Mouse (Mus musculus) c-Kit-positive CD71-positive TER-119-positive erythroid progenitor cells, embryonic 14.5 days (primary cell): ENCODE data around the gene Gm14139.
"Not testable (repeated sequence)": the region's sequence is repeated elsewhere in the genome, so short reads cannot be mapped to it uniquely, and the experiment has no call there.

Experiments used
- DNase-seq: peaks from one replicate; pipeline ENCODE4 v3.0.0-alpha.2; 2013; ENCODE audit warnings: low spot score

Gene Gm14139

DNA sequence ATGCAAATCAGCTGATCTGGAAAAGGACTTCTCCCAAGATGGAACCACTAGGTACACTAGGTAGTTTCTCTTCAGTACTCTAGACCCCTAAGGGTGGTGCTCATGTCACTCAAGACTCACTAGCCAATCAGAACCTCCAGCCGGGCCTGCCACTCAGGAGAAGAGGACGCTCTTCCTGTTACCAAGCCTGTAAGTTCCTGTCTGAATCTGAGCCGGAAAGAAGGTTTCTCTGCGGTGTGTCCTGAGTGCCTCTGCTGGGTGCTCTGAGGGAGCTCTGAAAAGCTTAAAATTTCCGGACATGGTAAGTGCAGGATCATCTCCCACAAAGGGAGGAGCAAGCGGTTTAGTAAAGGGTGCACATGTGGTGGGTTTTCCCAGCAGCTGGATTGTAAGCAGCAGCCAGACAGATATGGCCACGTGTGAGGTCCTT is at the start of gene Gm14139:
Gm14139 (plus strand) TSS at position 186 of the 430 bp plus-strand sequence.
- not testable (repeated sequence) for DNase-seq

DNA sequence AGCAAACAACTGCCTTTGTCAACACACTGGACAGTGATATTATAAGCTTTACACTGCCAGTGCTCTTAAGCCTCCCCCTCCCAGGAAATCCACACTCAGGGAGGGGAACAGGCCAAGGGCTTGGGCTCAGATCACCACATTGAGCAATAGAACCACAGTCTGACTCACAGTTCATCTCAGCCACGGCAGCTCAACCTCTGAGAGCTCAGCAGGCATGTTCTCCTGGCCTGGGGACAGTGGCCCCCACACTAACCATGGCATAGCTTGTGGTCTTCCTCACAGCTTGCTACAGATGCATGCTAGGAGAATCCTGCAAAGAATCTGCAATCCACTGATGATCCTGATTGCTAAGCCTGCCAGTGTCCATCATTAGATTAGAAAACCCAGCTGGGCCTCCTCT is 49.6 kb upstream of the Gm14139 start:
- DNase-seq: not testable (repeated sequence)

DNA sequence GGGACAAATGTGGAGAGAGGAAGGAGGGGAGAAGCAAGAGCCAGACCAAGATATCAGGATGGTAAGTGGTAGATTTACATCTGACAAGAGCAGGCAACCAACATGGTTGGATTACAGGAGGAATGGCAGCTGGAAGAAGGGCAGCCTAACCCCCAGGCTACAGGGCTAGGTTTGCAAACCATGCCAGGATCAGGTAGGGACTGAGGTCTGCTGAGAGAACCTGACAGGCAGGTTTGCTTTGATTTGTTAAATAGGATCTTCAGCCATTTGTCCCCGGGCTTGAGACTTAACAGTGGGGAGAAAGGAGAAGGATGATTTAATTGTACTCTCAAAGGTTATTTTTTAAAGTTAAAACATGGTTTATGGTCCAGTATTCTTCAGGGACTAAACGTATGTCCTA is 48.8 kb upstream of the Gm14139 start:
- DNase-seq: no peak

DNA sequence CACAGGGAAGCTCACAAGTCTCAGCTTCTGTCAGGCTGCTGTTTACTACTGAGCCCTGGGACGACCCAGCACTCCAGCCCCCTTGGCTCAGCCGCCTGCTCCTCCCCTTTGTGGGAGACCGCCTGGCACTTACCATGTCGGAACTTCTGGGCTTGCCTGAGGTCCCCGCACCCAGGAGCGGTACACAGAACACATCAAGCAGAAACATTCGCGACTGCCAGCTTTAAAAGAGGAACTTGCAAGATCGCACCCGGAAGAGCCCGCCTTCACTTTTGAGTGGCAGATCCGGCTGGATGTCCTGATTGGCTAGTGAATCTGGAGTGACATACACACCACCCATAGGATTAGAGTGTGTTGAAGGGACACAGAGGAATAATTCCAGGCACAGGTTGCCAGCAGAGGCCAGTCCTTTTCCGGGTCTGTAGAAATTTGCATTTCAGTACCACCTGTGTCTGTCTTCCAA is 45.1 kb upstream of the Gm14139 start, which contains the start of gene Zfp120:
Zfp120 (minus strand) TSS at position 274 of the 463 bp plus-strand sequence.
- peak; percentile 84 for DNase-seq

DNA sequence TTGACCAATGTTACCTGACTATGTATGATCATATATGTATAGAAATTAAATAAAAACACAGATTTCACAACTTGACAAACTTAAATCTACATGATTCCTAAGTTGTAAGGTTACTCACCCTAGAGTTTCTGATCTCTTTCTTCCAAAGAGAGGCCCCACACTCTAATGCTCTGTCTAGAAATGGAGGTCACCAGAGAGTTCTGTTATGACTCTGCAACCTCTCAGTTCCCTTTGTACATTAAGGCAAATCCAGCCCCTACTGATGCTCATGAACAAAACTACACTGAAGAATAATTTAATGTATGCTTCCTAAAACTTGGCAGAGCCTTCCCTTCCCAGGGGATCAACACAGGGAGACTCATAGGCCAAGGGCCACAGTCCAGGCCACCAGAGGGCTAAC is 14.9 kb upstream of the Gm14139 start:
- no peak for DNase-seq

DNA sequence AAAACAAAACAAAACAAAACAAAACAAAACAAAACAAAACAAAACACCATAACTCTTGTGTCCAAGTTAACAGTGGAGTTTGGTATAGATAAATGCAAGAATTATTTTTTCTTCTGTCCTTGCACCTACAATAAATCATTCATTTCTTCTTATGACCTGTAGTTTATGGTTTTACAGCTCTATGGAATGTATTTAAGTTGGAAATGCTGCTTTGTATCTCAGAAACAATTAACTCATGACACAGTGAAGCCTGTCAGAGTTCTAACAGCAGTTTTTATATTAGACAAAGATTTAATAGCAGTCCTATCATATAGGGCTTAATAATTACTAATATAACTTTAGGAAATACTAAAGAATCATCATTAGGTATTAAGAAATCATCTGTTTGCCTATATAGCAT is 7.7 kb upstream of the Gm14139 start:
- DNase-seq: no peak

DNA sequence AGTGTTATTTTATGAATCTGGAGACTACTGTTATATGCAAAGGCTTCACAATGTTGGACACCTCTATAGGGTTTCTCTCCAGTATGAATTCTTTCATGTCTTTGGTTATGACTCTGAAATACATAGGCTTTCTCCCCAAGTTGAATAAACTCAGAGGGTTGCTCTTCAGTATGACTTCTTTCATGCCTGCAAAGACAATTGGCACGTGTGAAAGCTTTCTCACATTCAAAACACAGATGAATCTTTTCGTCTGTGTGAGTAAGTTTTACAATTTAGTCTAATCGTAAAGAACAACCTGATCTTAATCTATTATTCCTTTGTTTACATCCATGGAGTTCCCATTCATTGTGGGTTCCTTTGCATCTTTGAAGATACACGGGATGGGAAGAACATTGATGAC is 2.0 kb upstream of the Gm14139 start, which contains the start of gene Gm10770:
Gm10770 (minus strand) TSS at position 101 of the 400 bp plus-strand sequence.
- not testable (repeated sequence) for DNase-seq

DNA sequence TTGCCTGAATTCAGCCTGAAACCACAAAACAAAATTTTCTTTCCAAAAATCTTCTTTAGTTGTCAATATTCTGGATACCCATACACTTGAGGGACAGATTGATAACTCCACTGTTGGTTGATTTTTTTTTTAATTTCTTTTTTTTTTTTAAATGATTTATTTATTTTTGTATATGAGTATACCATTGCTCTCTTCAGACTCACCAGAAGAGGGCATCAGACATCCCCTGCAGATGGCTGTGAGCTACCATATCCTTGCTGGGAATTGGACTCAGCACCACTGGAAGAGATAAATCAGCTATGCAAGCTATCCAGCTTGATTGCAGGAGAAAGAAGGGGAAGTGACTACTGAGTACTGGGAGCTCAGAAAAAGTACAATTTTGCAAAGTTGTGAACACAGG is 509 bp upstream of the Gm14139 start:
- DNase-seq: not testable (repeated sequence)

DNA sequence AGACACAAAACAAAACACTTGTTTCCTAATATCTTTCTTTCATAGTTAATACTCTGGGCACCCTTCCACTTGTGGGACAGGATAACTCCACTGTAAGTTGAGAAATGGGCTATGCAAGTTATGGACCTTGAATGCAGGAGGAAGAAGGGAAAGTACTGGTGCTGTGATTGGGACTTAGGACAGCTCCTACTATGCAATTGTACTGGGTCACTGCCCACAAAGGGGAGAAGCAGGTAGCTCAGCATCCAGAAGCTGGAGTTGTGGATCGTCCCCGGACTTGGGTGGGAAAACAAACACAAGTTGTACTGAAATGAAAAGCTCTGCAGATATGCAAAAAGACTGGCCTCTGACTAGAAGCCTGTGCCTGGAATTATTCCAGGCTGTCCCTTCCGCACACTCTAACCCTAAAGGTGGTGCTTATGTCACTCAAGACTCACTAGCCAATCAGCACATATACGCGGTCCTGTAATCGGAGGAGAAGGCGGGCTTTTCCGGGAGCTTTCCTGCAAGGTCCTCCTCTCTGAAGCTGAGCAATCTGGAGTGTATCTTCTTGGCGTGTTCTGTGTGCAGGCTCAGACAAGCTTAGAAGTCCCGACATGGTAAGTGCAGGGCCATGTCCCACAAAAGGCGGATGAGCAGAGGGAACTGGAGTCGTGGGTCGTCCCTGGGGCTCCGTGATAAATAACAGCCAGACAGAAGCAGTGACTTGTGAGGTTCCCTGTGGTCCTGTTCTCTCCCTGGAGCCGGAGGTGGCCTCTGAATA is 36.2 kb downstream of the Gm14139 start, which contains the start of gene Zfp937:
Zfp937 (plus strand) TSS at position 474 of the 763 bp plus-strand sequence.
- not testable (repeated sequence) for DNase-seq

DNA sequence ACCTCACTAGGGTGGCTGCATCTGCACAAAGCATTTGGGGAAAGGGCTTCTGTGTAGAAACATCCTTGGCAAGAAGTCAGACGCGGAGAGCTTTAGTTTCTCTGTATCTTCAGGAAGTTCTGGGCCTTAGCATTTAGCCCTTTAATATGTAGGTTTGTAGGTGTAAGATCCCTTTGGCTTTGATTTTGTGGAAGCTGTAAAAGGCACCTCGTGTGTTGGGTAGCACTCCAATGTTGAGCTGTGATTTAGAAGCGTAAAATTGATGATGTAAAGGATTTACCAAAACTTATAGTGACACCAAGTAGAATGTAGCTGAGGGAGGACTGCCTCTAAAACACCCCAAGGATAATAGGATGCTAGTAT is 36.8 kb downstream of the Gm14139 start:
- not testable (repeated sequence) for DNase-seq

DNA sequence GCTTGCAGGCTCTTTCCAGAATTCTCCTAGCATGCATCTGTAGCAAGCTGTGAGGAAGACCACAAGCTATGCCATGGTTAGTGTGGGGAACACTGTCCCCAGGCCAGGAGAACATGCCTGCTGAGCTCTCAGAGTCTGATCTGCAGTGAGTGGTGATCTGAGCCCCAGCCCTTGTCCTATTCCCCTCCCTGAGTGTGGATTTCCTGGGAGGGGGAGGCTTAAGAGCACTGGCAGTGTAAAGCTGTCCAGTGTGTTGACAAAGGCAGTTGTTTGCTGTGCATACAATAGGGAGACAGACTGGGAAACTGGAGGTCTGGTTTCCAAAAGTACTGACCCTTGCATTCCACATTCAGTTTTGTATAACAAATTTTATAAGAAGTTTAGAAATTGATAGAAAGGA is 41.7 kb downstream of the Gm14139 start:
- not testable (repeated sequence) for DNase-seq
